Mouse (Mus musculus) stomach, postnatal 0 days (tissue): Measurements from ENCODE around the gene Uvrag.

Experiments
- CTCF ChIP-seq: IDR thresholded peaks from 2 replicates; pipeline ENCODE4 v1.5.1; 2016; ENCODE audit warnings: antibody characterized with exemption, low read depth, mild to moderate bottlenecking, moderate library complexity
- EP300 ChIP-seq: optimal IDR thresholded peaks from 2 replicates; pipeline ENCODE3; 2016; ENCODE audit warnings: antibody characterized with exemption

DNA sequence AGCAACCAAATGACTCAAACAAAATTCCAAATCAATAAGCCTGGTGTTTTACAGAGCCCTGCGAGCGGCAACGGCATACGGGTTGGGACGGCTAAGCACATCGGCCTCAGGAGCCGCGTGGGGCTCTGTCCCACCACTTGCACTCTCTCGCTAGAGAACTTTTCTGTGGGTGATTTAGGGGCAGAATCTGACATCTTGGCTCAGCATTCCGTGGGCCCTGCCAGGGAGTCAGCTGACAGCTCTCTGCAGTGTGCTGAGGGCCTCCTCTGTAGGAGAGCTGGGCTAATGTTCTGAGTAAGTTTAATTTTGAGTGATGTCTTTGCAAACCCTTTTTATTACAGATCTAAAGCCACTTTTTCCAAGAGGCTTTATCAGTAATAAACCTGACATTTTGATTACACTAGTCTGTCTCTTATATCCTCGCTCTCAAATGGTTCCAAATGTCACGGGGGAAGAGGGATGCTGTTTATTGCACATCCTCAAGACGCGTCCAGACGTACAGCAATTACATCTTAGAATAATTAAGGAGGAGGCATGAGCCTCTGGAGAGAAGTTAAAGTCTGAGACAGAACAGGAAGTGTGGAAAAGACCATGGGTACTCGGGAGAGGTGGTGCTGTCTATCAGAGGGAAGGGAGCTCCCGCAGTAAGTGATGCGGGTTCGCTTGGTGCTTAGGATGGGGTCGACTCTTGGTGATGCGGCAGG is 236.1 kb downstream of the Uvrag start:
- TF ChIP-seq CTCF = no peak
- TF ChIP-seq EP300 = no peak
